Mouse (Mus musculus) liver, adult 2 months (tissue): ENCODE results near the gene Fam71f2. TPM values are rescaled to one million over a fixed set of nuclear protein-coding genes. Genes with fewer than 3 reads are reported as not detected.
A peak's percentile ranks its signal among the peaks of the same experiment; 100 is the strongest.

Experiments used
- DNase-seq: peaks from one replicate; pipeline ENCODE4 v3.0.0-alpha.2; 2011; ENCODE audit warnings: low read depth, low spot score; ENCODE audit errors: extremely low read depth
- H3K27ac ChIP-seq: fragments of 200-500 bp; replicated peaks from 2 replicates; pipeline ENCODE4 v1.5.1; 2012; ENCODE audit warnings: low read depth, mild to moderate bottlenecking, control low read depth, inconsistent platforms, low read length; ENCODE audit not compliant: insufficient read depth
- H3K27me3 ChIP-seq: fragments of 200-500 bp; 2 replicates; pipeline ENCODE4 v1.6.1; 2012; ENCODE audit warnings: mild to moderate bottlenecking, moderate library complexity, low read length, inconsistent platforms; ENCODE audit not compliant: control insufficient read depth, insufficient read depth
- H3K36me3 ChIP-seq: fragments of 200-500 bp; 2 replicates; pipeline ENCODE4 v1.6.1; 2012; ENCODE audit warnings: low read length, inconsistent platforms; ENCODE audit not compliant: control insufficient read depth, insufficient read depth
- H3K4me1 ChIP-seq: fragments of 200-500 bp; 2 replicates; pipeline ENCODE4 v1.6.1; 2011; ENCODE audit warnings: low read length; ENCODE audit not compliant: control insufficient read depth, insufficient read depth
- H3K4me3 ChIP-seq: fragments of 200-500 bp; 2 replicates; pipeline ENCODE4 v1.5.1; 2011; ENCODE audit warnings: low read depth, mild to moderate bottlenecking, control low read depth, low read length, moderate library complexity; ENCODE audit not compliant: insufficient read depth
- H3K79me2 ChIP-seq: fragments of 200-500 bp; 2 replicates; pipeline ENCODE4 v1.6.1; 2012; ENCODE audit warnings: inconsistent platforms, mild to moderate bottlenecking, low read length, moderate library complexity; ENCODE audit not compliant: control insufficient read depth, insufficient read depth
- H3K9ac ChIP-seq: fragments of 200-500 bp; 2 replicates; pipeline ENCODE4 v1.6.1; 2012; ENCODE audit warnings: low read depth, mild to moderate bottlenecking, control low read depth, inconsistent platforms, low read length
- CTCF ChIP-seq: fragments of 200-500 bp; IDR thresholded peaks from 2 replicates; pipeline ENCODE4 v1.5.1; 2011; ENCODE audit warnings: low read depth, low read length, control low read depth
- POLR2A ChIP-seq: fragments of 200-500 bp; IDR thresholded peaks from 2 replicates; pipeline ENCODE4 v1.6.1; 2011; ENCODE audit warnings: low read length, control low read depth; ENCODE audit not compliant: insufficient read depth; ENCODE audit errors: extremely low read depth
- WGBS: fragments of 180-500 bp; shearing (Covaris S2); methylation state at CpG from one replicate; pipeline ENCODE4 v1.1.7; 2018; 5-methylcytosine and 5-hydroxymethylcytosine counted together
- polyA plus RNA-seq: library from polyadenylated mRNA; depleted of rRNA; stranded (reverse); fragments of >200 nt; gene quantifications from 2 replicates; pipeline ENCODE4 v1.2.3, GENCODE M21; 2012; rRNA removed
- total RNA-seq: library from RNA; depleted of rRNA; stranded (reverse); fragments of >200 nt; gene quantifications from 2 replicates; pipeline ENCODE4 v1.2.3, GENCODE M21; 2014; rRNA removed

Gene Fam71f2
- total RNA-seq, result not detected in 2 replicates
- 0.24 TPM in 1 of 2 replicates, not detected in the other for polyA plus RNA-seq

- Histone ChIP-seq H3K79me2 (no peaks in the 10 kb centered on the region; the same call in 1 of the 2 replicates), H3K4me1 (peaks cover 3% of the 10 kb centered on the region; the same call in 1 of the 2 replicates), H3K27me3 (no peaks in the 10 kb centered on the region), H3K36me3 (no peaks in the 10 kb centered on the region), H3K4me3 (no peak within 1 kb of the TSS), H3K27ac (no peak within 1 kb of the TSS), H3K9ac (no peak within 1 kb of the TSS; the same call in 1 of the 2 replicates)
- 89% methylated on average over 8 of the region's 8 CpGs for whole genome bisulfite sequencing
- no peak for DNase-seq
- TF ChIP-seq POLR2A (no peak), CTCF (no peak)
Observed at GRCm38 (mm10) chr6:29279293-29279692, at the start of gene Fam71f2. TSS of gene Fam71f2 (plus strand) at chr6:29279593.

GRCm38 (mm10) chr6:29230386-29230785 is 49.0 kb upstream of the Fam71f2 start:
- H3K27ac ChIP-seq, result no peak overlapping the region
- no peaks in the 10 kb centered on the region for H3K79me2 ChIP-seq
- H3K4me3 ChIP-seq, result no peak overlapping the region
- H3K9ac ChIP-seq, result no peak overlapping the region
- no peak for DNase-seq
- H3K36me3 ChIP-seq, result no peaks in the 10 kb centered on the region
- WGBS, result 83% methylated on average over 6 of the region's 6 CpGs
- no peak for TF ChIP-seq POLR2A
- TF ChIP-seq CTCF, result no peak
- no peaks in the 10 kb centered on the region for H3K27me3 ChIP-seq
- H3K4me1 ChIP-seq, result no peaks in the 10 kb centered on the region

- 86% methylated on average over 3 of the region's 3 CpGs for WGBS
Observed at GRCm38 (mm10) chr6:29231799-29232198, 47.6 kb upstream of the Fam71f2 start.

GRCm38 (mm10) chr6:29232321-29232720 is 47.1 kb upstream of the Fam71f2 start:
- Histone ChIP-seq H3K27me3 (no peaks in the 10 kb centered on the region), H3K36me3 (no peaks in the 10 kb centered on the region), H3K4me3 (no peak overlapping the region), H3K27ac (no peak overlapping the region), H3K79me2 (no peaks in the 10 kb centered on the region), H3K9ac (no peak overlapping the region), H3K4me1 (no peaks in the 10 kb centered on the region)
- WGBS, result 81% methylated on average over 6 of the region's 6 CpGs
- TF ChIP-seq POLR2A, result no peak
- no peak for TF ChIP-seq CTCF
- DNase-seq, result no peak

More at GRCm38 (mm10) chr6:29231799-29232198, 47.6 kb upstream of the Fam71f2 start:
- no peak for DNase-seq
- no peaks in the 10 kb centered on the region for H3K4me1 ChIP-seq
- H3K79me2 ChIP-seq, result no peaks in the 10 kb centered on the region
- H3K27me3 ChIP-seq, result no peaks in the 10 kb centered on the region
- H3K36me3 ChIP-seq, result no peaks in the 10 kb centered on the region
- no peak for TF ChIP-seq POLR2A
- no peak for TF ChIP-seq CTCF
- H3K27ac ChIP-seq, result no peak overlapping the region
- H3K9ac ChIP-seq, result no peak overlapping the region
- no peak overlapping the region for H3K4me3 ChIP-seq

GRCm38 (mm10) chr6:29233710-29234109 is 45.7 kb upstream of the Fam71f2 start:
- Histone ChIP-seq H3K9ac (no peak overlapping the region), H3K27me3 (no peaks in the 10 kb centered on the region), H3K27ac (no peak overlapping the region), H3K79me2 (no peaks in the 10 kb centered on the region), H3K36me3 (no peaks in the 10 kb centered on the region), H3K4me3 (no peak overlapping the region), H3K4me1 (no peaks in the 10 kb centered on the region)
- no peak for DNase-seq
- WGBS, result 51% methylated on average over 3 of the region's 3 CpGs
- TF ChIP-seq CTCF, result no peak
- TF ChIP-seq POLR2A, result no peak

GRCm38 (mm10) chr6:29234272-29234671 is 45.1 kb upstream of the Fam71f2 start:
- peak; percentile 40 for DNase-seq
- TF ChIP-seq POLR2A (no peak), CTCF (peak; percentile 91)
- 40% methylated on average over 8 of the region's 8 CpGs for WGBS

More at GRCm38 (mm10) chr6:29234272-29234671, 45.1 kb upstream of the Fam71f2 start:
- Histone ChIP-seq H3K27ac (no peak overlapping the region), H3K79me2 (no peaks in the 10 kb centered on the region), H3K4me3 (no peak overlapping the region), H3K4me1 (no peaks in the 10 kb centered on the region), H3K27me3 (no peaks in the 10 kb centered on the region), H3K36me3 (no peaks in the 10 kb centered on the region), H3K9ac (no peak overlapping the region)
